Mouse (Mus musculus) megakaryocyte-erythroid progenitor cell, adult 5-6 weeks (primary cell): ENCODE results near the gene Hint1. TPM values are rescaled to one million over a fixed set of nuclear protein-coding genes. Genes with fewer than 3 reads are reported as not detected.

Experiments
- ATAC-seq: replicated peaks from 2 replicates; pipeline ENCODE4 v1.8.0; 2016; ENCODE audit warnings: mild to moderate bottlenecking, inconsistent platforms; ENCODE audit not compliant: severe bottlenecking, poor library complexity, low FRiP score, low TSS enrichment
- total RNA-seq, 2 experiments: library from RNA; stranded (forward) in 1 of 2; stranded (reverse) in 1 of 2; fragments of 200-1000, 215-1000 nt in 1 of 2; fragments of >200 nt in 1 of 2; fragmentation: Nextera tagmentation in 1 of 2; gene quantifications; 2 replicates each; pipeline ENCODE4 v1.2.3; 2014 to 2017

The Hint1 gene
- total RNA-seq, 2 experiments from 2014 or later: 368 to 641 TPM

- peak; percentile 97 for ATAC-seq
Observed at GRCm38 (mm10) chr11:54860256-54861038, 5.7 kb upstream of the Hint1 start, which contains the start of gene Lyrm7. TSS of gene Lyrm7 (minus strand) at chr11:54860916.

DNA sequence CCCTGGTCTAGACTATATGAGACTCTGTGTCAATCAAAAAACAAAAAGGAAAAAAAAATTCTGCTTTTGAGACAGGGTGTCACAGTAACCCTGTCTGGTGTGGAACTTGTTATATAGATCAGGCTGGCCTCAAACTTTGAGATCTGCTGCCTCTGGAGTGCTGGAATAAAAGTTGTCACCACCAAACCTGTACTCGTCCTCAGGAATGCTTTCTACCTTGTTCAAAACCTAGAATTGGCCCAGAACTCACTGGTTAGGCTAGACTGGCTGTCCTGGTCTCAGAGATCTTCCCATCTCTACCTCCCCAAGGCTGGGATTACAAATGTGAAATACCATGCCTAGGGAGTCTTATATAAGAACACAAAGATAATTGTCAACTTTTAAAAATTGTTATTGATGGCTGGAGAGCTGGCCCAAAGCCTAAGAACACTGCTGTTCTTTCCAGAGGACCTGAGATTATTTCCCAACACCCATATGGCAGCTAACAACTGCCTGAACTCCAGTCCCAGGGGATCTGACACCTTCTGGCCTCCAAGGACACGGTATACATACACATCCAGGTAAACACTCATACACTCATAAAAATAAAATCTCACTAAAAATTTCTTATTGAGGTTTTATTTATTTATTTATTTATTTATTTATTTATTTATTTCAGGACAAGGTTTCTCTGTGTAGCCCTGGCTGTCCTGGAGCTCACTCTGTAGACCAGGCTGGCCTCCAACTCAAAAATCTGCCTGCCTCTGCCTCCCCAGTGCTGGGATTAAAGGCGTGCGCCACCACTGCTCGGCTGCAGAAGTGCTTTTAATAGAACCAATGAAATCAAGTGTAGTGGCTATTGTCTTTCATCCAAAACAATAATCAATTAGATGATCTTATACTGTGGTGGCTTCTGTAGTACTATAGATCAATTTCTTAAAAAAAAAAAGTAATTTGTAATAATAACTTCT is 4.4 kb upstream of the Hint1 start:
- ATAC-seq: no peak

DNA sequence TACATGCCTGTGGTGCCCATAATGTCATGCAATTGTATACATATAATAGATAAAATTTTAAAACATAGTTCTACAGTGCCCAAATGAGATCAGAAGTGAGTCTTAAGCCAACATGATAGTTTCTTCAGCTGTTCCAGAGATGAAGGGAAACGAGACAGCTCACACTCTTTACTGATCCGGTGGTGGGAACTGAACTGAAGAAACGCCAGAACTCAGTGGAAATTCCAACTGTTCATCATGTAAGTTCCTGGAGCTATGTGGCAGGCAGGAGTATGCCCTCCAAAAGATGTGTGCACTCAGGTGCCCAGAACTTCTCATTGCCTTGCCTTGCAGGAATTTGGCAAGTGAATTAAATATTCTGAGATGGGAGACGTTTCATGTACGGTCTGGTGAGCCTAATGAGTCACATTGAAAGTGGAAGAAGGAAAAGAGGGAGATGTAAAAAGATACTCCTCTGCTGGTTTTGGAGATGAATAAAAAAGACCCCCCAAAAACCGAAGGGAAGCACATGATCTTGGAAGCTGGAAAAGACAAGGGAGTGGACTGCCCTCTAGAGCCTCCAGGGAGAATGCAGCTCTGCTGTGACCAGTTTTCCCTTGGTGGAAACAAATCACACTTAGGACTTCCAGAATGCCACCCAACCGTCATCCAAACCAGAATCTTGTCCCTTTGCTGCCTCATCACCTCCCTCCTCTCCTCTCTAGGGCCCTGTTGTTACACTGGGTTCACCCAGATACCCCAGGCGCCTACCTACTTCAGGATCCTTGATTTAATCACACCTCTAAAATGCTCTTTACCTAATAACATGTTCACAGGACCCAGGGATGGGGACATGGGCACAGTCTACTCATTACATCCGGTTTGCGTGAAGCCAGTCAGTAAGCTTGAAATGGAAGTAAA is 3.3 kb upstream of the Hint1 start:
- no peak for ATAC-seq

- ATAC-seq: no peak
Observed at GRCm38 (mm10) chr11:54865330-54866085, 675 bp upstream of the Hint1 start.

DNA sequence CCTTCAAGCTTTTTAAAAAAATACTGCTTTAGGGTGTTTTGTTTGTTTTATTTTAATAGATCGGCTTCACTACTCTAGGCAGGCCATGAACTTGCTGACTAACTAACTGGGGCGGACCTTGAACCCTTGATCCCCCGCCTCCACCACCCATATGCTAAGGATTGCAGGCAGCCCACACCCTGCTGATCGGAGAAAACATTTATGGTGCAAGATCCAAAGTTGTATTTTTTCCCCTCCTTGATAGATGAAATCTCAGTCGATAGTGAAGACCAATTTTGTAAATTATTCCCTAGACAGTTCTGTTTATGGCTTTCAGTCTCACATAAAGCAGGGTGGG is 834 bp downstream of the Hint1 start:
- peak; percentile 46; the same call in 1 of the 2 replicates for ATAC-seq

- ATAC-seq: no peak
Observed at GRCm38 (mm10) chr11:54867903-54868434, 1.8 kb downstream of the Hint1 start.

DNA sequence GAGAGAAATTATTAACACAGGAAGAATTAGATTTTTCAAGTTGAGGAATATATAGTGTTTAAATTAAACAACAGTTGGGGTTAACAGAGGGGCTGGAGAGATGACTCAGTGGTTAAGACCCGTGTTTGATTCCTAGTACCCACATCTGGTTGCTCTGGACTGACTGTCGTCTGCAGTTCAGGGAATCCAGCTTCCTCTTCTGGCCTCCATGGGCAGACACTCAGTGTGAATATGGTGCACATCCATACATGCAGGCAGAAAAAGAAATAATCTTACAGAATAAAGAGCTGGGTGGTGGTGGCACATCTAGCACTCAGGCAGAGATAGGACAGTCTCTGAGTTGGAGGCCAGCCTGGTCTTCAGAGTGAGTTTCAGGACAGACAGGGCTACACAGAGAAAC is 2.3 kb downstream of the Hint1 start:
- ATAC-seq: no peak

DNA sequence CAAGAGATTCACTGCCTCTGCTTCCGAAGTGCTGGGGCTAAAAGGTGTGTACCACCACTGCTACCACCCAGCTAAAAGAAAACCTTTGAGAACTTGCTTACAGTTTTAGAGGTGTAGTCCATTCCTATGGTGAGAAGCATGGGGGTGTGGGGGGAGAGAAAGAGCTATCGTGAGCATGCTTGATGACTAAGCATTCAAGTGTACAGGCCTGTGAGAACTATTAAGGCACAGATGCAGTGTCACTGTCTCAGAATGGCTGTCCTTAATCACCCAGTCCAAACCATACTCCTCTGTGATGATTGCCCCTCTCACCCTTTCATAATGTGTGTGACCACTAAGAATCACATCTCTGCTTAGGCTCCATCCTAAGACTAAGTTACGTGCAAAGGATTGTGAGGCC is 3.1 kb downstream of the Hint1 start:
- no peak for ATAC-seq

- ATAC-seq: no peak
Observed at GRCm38 (mm10) chr11:54871831-54872537, 5.8 kb downstream of the Hint1 start.

- ATAC-seq: no peak
Observed at GRCm38 (mm10) chr11:54876031-54876430, 9.8 kb downstream of the Hint1 start.

DNA sequence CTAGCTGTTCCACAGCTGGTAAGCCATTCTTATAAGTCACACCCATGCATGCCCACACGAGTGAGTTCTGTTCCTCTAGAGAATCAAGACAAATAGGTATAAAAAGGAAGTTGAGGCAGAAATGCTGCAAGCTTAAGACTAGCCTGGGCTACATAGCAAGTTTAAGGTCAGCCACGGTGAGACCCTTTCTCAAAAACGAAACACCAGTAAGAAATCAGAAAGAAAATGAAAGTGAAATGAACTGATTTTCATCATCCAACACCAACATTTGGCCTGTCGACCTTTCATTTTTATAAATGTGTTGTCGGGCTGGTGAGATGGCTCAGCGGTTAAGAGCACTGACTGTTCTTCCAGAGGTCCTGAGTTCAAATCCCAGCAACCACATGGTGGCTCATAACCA is 12.7 kb downstream of the Hint1 start:
- no peak for ATAC-seq

- peak; percentile 62 for ATAC-seq
Observed at GRCm38 (mm10) chr11:54879434-54879833, 13.3 kb downstream of the Hint1 start.

DNA sequence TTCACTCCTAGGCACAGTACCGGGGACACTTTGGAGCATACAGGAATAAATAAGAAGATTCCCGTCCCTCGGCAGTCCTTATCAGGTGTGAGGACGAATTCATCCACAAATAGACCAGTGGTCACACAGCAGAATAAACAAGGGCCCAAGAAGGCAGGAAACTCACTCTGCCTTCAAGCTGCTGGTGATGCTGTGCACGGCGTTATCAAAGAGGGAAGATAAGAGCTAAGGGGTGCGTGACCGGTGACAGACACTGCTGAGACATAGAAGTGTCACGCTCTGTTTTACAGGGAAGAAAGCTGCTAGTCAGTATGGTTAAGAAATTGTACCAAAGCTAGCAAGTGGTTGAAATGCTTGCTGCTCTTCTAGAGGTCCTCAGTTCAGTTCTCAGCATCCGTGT is 13.7 kb downstream of the Hint1 start:
- ATAC-seq: 0 out of 2 replicates have a peak, but pooled peaks have one; percentile 25

- ATAC-seq: no peak
Observed at GRCm38 (mm10) chr11:54881051-54881474, 14.9 kb downstream of the Hint1 start.

DNA sequence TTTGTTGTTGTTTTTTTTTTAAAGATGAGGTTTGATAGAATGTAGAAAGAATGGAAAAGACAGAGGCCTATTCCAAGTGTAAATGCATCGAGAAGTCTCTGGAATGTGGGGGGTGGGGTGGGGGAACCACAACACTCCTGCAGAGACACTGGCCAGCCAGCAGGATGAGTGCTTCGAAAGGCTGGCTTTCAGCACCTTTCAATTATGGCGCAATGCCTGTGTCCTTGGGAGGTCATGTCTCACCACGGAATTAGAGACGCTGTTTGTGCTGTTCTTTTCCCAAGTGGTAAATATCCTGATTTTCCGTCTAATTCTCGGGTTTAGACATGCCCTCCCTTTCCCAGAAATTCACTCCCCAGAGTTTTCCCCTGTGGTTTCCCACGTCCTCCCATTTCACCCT is 16.5 kb downstream of the Hint1 start:
- ATAC-seq: no peak

DNA sequence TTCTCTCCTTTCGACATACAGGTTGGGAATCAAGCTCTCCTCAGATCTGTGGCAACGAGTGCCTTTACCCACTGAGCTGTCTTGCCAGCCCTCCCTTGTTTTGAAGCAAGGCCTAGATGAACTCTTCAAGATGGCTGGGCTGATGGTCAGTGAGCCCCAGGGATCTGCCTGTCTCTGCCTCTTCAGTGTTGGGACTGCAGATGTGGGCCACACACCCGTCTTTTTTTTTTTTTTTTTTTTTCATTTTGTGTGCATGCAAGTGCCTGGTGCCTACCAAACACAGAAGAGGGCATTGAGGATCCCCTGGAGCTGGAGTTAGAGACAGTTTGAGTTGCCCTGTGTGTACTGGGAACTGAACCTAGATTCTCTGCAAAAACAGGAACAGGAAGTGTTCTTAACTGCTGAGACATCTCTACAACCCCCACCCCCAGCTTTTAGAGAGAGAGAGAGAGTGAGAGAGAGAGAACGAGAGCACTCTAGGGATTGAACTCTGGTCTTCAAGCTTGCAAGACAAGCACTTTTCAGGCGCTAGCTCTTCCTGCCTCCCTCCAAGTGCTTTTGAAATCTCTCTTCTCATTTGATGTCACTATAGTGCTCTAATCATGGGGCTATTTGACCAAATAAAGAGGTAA is 18.1 kb downstream of the Hint1 start:
- ATAC-seq: no peak

GRCm38 (mm10) chr11:54884937-54885336 is 18.8 kb downstream of the Hint1 start:
- no peak for ATAC-seq

GRCm38 (mm10) chr11:54885406-54885805 is 19.2 kb downstream of the Hint1 start:
- ATAC-seq: no peak
